Mouse (Mus musculus) intestine, postnatal 0 days (tissue): ENCODE measurements around the gene Setd5. TPM values are rescaled to one million over a fixed set of nuclear protein-coding genes. Genes with fewer than 3 reads are reported as not detected.

Source experiments
- ATAC-seq: fragments of 200-750 bp; cut with Nextera tagmentation; 2 replicates; pipeline ENCODE4 v1.8.0; 2017; ENCODE audit warnings: mild to moderate bottlenecking, moderate TSS enrichment, moderate library complexity
- H3K27ac ChIP-seq: fragments of 300-500 bp; sonication (generic); 2 replicates; pipeline ENCODE4 v1.5.1; 2014; ENCODE audit warnings: mild to moderate bottlenecking, low read depth, low read length, moderate library complexity
- H3K27me3 ChIP-seq: fragments of 300-500 bp; sonication (generic); replicated peaks from 2 replicates; pipeline ENCODE4 v1.6.1; 2014; ENCODE audit warnings: low read length, mixed read lengths; ENCODE audit not compliant: control insufficient read depth, insufficient read depth
- H3K36me3 ChIP-seq: fragments of 300-500 bp; sonication (generic); 2 replicates; pipeline ENCODE4 v1.6.1; 2014; ENCODE audit warnings: mild to moderate bottlenecking, moderate library complexity; ENCODE audit not compliant: control insufficient read depth, insufficient read depth
- H3K4me1 ChIP-seq: fragments of 300-500 bp; sonication (generic); replicated peaks from 2 replicates; pipeline ENCODE4 v1.6.1; 2014; ENCODE audit warnings: antibody characterized with exemption, low read length, mixed read lengths; ENCODE audit not compliant: control insufficient read depth, insufficient read depth
- H3K4me2 ChIP-seq: fragments of 300-500 bp; sonication (generic); replicated peaks from 2 replicates; pipeline ENCODE4 v1.6.1; 2014; ENCODE audit warnings: low read depth, mild to moderate bottlenecking, moderate library complexity
- H3K4me3 ChIP-seq: fragments of 300-500 bp; sonication (generic); 2 replicates; pipeline ENCODE4 v1.5.1; 2014; ENCODE audit warnings: low read depth, low read length
- H3K9ac ChIP-seq: fragments of 300-500 bp; sonication (generic); 2 replicates; pipeline ENCODE4 v1.6.1; 2014; ENCODE audit warnings: mild to moderate bottlenecking, low read depth, low read length
- H3K9me3 ChIP-seq: fragments of 300-500 bp; sonication (generic); 2 replicates; pipeline ENCODE4 v1.6.1; 2016; ENCODE audit warnings: mixed run types; ENCODE audit not compliant: control insufficient read depth
- CTCF ChIP-seq: sonication (generic); IDR thresholded peaks from 2 replicates; pipeline ENCODE4 v1.5.1; 2016; ENCODE audit warnings: low read depth, mild to moderate bottlenecking, control low read depth, antibody characterized with exemption, moderate library complexity
- WGBS: fragments of 180-500 bp; shearing (Covaris S2); extraction: QIAGEN DNeasy Blood & Tissue Kit; methylation state at CpG from one replicate; pipeline ENCODE4 v1.1.7; 2014; 5-methylcytosine and 5-hydroxymethylcytosine counted together
- polyA plus RNA-seq: library from polyadenylated mRNA; unstranded; fragments of >200 nt; fragmentation: Nextera tagmentation; extraction: Ambion mirVana; gene quantifications from 2 replicates; pipeline ENCODE4 v1.2.1, GENCODE M21; 2015

Setd5 gene
- 32.2 and 32.9 TPM in 2 replicates for polyA plus RNA-seq

DNA sequence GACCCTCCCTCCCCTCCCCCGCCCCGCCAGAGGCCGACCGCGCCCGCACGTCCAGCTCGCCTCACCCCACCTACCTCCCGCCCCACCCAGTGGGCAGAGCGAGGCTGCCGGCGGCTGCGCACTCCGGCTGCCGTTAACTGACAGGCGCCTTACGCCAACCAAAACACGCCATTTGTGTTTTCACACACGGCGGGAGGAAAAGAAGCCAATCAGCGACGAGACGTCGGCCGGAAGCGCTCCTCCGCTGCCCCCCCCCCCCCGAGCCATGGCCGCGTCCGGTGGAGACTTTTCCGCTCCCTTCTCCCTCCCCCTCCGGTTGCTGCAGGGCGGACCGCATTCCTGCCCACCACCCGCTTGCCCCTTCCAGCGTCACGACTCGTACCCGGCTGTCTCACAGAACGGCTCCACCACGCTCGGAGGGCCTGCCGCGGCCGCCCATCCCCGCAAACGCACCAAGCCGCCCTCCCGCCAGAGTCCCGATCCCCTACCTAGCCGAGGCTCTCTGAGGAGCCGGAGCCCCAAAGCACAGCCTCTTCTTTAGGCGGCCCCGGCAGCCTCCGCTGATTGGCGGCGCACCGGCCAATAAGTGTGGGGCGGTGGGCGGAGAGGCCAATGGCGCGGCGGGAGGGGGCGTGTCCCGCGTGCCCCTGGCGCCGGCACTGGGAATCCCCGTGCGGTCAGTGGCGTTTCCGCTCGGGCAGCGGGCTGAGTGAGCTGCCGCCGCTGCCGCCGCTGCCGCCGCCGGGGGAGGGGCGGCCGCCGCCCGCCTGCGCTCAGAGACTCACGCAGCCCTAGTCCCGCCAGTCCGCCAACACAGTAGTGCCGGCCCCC lies at the start of gene Setd5:
TSS of gene Setd5 (plus strand) at position 680 of the 831 bp plus-strand sequence.
- H3K9me3 ChIP-seq: no peaks in the 10 kb centered on the region
- H3K4me1 ChIP-seq: no peaks in the 10 kb centered on the region
- H3K9ac ChIP-seq: peak within 1 kb of the TSS; percentile 94
- TF ChIP-seq CTCF: no peak
- peak within 1 kb of the TSS; percentile 91 for H3K4me3 ChIP-seq
- H3K4me2 ChIP-seq: peak within 1 kb of the TSS; percentile 83
- ATAC-seq: peak; percentile 84
- H3K27me3 ChIP-seq: no peaks in the 10 kb centered on the region
- under 1% methylated on average over 53 of the region's 91 CpGs for WGBS
- H3K36me3 ChIP-seq: no peaks in the 10 kb centered on the region
- H3K27ac ChIP-seq: peak within 1 kb of the TSS; percentile 100

DNA sequence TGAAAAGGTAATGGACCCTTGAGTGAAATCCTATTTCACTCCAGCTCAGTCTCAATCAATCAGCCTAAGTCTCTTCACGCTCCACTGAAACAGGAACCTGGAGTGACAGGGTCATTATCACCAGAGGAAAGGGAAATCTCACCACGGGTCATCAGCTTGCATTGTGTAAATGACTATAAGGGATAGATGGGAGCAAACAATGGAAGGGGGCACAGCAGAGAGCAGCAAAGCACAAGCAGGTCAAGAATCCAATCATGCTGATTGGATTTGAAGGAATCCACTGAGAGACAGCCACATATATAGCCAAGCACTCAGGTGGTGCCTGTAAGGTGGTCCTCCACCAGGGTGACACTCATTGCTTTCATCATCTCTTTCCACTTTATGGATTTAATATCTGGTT lies 49.7 kb upstream of the Setd5 start:
- no peak overlapping the region for H3K4me3 ChIP-seq
- no peaks in the 10 kb centered on the region for H3K36me3 ChIP-seq
- TF ChIP-seq CTCF: no peak
- WGBS: 35% methylated on average over 2 of the region's 2 CpGs
- no peaks in the 10 kb centered on the region for H3K27me3 ChIP-seq
- H3K9me3 ChIP-seq: no peaks in the 10 kb centered on the region
- 0 out of 2 replicates have a peak, but pooled peaks cover 6% of the 10 kb centered on the region for H3K4me1 ChIP-seq
- H3K4me2 ChIP-seq: no peak overlapping the region
- ATAC-seq: no peak
- no peak overlapping the region for H3K9ac ChIP-seq
- H3K27ac ChIP-seq: no peak overlapping the region

DNA sequence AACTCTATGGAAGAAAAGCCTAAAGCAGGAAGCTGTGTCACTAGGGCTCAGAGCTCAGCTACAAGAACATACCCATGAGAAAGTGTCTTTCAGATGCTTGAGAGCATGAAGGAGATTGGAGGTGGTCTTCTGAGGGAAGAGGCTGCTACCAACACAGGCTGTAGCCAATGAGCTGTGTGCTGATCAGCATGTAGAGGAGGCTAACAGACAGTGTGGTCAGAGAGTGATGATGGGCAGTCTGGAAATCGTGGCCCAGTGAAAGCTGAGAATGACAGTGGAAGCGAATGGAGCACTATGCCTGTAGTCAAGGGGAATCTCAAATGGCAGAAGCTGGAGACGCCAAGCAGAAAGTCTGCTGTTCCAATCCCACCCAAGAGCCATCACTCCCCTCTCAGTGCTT lies 48.2 kb upstream of the Setd5 start:
- Histone ChIP-seq H3K36me3 (no peaks in the 10 kb centered on the region), H3K4me3 (no peak overlapping the region), H3K4me2 (no peak overlapping the region), H3K9ac (no peak overlapping the region), H3K9me3 (no peaks in the 10 kb centered on the region), H3K27me3 (no peaks in the 10 kb centered on the region), H3K27ac (no peak overlapping the region), H3K4me1 (0 out of 2 replicates have a peak, but pooled peaks cover 6% of the 10 kb centered on the region)
- 77% methylated on average over 3 of the region's 3 CpGs for WGBS
- no peak for ATAC-seq
- no peak for TF ChIP-seq CTCF

DNA sequence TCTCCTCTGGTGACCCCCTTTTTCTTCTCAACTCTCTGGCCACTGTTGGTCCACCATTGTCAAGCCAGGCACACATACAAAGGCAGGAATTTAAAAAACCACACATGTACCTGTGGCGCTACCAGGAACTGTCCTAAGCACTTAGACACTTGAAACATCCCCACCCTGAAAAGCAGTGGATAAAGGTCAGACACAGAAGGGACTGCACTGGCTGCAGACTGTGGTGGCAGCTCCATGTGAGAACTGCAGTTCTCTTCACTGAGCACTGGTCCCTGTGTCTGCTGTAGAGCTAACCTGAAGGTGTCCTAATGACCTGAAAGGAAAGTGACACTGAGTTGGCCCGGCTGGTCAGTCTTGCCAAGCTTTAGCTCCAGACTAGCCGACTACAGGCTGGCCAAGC lies 46.6 kb upstream of the Setd5 start:
- Histone ChIP-seq H3K27ac (no peak overlapping the region), H3K9ac (no peak overlapping the region), H3K36me3 (no peaks in the 10 kb centered on the region), H3K4me3 (no peak overlapping the region), H3K27me3 (no peaks in the 10 kb centered on the region), H3K9me3 (no peaks in the 10 kb centered on the region), H3K4me1 (0 out of 2 replicates have a peak, but pooled peaks cover 4% of the 10 kb centered on the region), H3K4me2 (no peak overlapping the region)
- ATAC-seq: no peak
- no peak for TF ChIP-seq CTCF
- WGBS: 50% methylated on average over 3 of the region's 3 CpGs

DNA sequence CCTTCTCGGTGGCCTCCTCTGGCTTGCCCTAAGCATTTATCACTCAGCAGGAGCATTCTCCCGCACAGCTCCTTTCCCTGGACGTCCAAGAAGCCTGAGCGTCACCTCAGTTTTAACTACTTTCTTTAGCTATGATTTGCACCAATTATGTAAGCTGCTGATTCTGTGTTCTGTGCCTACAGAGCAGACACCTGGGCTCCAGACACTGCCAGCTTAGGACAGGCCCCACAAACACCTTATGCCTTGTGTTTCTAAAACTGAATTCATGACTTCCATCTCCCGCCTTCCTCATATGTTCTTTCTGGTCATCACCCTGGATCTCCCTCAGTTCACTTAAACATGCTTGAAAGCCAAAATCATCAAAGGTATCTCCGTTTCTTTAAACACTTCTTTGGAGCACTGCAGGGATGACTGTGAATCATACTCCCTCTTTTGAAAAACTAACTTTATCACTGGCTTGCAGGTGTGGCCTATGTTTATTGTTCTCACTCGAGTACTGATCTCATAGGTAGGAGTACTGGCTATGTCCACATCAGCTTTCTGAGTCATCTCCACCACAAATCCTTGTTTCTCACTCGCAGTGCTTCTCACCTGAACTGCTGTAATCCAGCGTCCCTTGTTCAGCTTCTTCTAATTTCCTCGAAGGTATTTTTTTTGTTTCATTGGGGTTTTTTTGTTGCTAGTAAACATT lies 46.0 kb upstream of the Setd5 start:
- H3K4me3 ChIP-seq: no peak overlapping the region
- H3K36me3 ChIP-seq: no peaks in the 10 kb centered on the region
- H3K9me3 ChIP-seq: no peaks in the 10 kb centered on the region
- WGBS: 44% methylated on average over 10 of the region's 10 CpGs
- H3K4me1 ChIP-seq: 0 out of 2 replicates have a peak, but pooled peaks cover 4% of the 10 kb centered on the region
- peak; percentile 79 for ATAC-seq
- TF ChIP-seq CTCF: no peak
- H3K4me2 ChIP-seq: no peak overlapping the region
- H3K9ac ChIP-seq: no peak overlapping the region
- H3K27me3 ChIP-seq: no peaks in the 10 kb centered on the region
- H3K27ac ChIP-seq: no peak overlapping the region

DNA sequence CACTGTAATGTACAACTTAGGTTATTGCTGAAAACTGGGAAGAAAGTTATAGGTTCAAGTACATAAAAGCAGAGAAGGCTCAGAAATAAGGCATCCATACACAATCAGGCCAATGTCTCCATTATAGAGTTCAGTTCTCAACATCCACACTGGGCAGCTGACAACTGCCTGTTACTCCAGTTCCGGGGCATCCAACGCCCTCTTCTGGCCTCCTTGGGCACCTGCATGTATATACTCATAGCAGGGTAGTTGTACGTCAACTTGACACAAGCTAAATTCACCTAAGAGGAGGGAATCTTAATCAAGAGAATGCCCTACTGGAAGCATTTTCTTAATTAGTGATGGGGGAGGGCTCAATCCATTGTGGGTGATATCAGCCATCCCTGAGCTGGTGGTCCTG lies 45.0 kb upstream of the Setd5 start:
- 0 out of 2 replicates have a peak, but pooled peaks cover 4% of the 10 kb centered on the region for H3K4me1 ChIP-seq
- H3K4me2 ChIP-seq: no peak overlapping the region
- WGBS: 75% methylated on average over 3 of the region's 3 CpGs
- no peak overlapping the region for H3K9ac ChIP-seq
- H3K27ac ChIP-seq: no peak overlapping the region
- no peaks in the 10 kb centered on the region for H3K36me3 ChIP-seq
- no peak overlapping the region for H3K4me3 ChIP-seq
- ATAC-seq: no peak
- no peaks in the 10 kb centered on the region for H3K9me3 ChIP-seq
- peak; percentile 43 for TF ChIP-seq CTCF
- H3K27me3 ChIP-seq: no peaks in the 10 kb centered on the region
